Mouse (Mus musculus) liver, adult 2 months (tissue): ENCODE results near the gene Eef1g.

Experiments
- CTCF ChIP-seq: fragments of 200-500 bp; IDR thresholded peaks from 2 replicates; pipeline ENCODE4 v1.5.1; 2011; ENCODE audit warnings: low read depth, low read length, control low read depth
- POLR2A ChIP-seq: fragments of 200-500 bp; IDR thresholded peaks from 2 replicates; pipeline ENCODE4 v1.6.1; 2011; ENCODE audit warnings: low read length, control low read depth; ENCODE audit not compliant: insufficient read depth; ENCODE audit errors: extremely low read depth

- TF ChIP-seq CTCF (no peak), POLR2A (no peak)
Measured at GRCm38 (mm10) chr19:8988346-8989065, 21.7 kb downstream of the Eef1g start.
